Mouse (Mus musculus) retina, adult 2 months (tissue): Measurements from ENCODE around the gene Ppara.

Source experiments
- DNase-seq: peaks from one replicate; pipeline ENCODE4 v3.0.0-alpha.2; 2012; ENCODE audit warnings: low read depth, low spot score

Gene Ppara

DNA sequence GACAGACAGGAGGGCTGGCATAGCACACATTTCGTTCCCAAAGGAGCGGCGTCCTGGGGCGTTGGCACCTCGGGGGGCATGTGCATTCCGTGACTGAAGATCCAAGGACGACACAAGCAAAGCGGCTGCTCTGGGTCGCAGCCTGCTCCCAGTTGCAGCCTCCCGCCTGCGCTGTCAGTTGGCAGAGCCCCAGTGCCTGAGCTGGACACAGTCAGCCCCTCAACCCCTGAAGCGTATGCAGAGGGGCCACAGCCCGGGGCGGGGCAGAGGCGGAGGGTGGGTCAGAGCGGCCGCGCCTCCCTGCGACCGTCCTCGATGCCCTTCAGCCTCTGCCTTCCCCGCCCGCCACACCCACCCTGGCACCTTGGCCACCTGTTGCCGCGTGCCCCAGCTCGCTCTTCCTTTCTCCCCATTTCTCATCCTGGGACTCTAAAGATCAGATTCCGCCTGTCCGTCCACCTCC, at the start of gene Ppara:
Ppara (plus strand) TSS at position 413 of the 463 bp plus-strand sequence.
- no peak for DNase-seq

DNA sequence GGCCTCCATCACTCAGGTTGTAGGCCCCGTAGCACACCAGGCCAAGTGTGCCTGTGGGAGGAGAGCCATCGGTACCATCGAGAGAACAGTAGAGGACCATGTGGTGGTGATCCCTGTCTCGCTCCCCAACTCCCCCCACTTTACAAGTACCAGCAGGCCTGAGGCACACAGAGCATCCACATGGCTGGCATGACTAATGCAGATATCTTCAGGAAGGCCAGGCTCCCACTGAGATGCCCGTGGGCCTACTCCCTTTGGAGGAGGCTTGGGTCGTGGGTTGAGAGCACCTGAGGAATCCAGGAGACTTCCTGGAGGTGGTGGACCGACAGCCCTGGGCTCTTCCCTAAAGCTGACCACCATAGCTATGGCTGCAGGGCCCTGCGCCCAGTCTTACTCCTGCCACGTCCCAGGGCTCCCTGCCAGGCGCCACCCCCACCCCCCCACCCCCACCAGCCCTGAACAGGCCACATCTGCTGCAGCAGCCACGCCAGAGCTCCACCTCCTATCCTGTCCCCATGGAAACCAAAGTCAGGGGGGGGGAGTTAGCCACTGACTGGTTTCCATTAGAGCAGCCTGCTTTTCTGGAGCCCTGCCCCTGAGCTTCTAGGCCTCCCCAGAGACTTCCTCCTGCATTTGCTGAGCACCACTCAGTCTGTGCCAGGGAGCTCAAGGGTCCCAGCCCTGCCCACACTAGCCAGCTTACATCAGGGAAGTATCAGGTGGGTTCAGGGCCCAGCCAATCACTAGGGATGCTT, 48.0 kb upstream of the Ppara start:
- no peak for DNase-seq

- DNase-seq: no peak
Observed at GRCm38 (mm10) chr15:85687630-85688410, 47.0 kb upstream of the Ppara start.

GRCm38 (mm10) chr15:85688734-85689133, 46.0 kb upstream of the Ppara start:
- DNase-seq: no peak

DNA sequence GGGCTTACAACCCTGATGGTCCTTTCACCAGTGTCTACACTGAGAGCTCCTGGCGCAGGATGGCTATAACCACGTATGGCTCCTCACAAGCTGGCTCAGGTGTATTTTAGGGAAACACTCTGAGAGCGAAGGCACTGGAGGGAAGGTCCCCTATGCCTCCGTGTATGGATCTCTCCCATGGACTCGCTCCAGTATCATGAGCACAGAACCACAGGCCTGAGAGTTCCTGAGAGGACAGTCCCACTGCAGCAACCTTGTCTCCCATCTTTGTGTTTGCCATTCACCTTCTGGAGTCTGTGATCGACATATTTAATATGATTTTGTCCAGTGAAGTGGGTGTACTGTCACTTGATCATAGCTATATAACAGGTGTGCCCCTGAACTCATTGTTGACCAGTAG, 45.3 kb upstream of the Ppara start:
- no peak for DNase-seq

DNA sequence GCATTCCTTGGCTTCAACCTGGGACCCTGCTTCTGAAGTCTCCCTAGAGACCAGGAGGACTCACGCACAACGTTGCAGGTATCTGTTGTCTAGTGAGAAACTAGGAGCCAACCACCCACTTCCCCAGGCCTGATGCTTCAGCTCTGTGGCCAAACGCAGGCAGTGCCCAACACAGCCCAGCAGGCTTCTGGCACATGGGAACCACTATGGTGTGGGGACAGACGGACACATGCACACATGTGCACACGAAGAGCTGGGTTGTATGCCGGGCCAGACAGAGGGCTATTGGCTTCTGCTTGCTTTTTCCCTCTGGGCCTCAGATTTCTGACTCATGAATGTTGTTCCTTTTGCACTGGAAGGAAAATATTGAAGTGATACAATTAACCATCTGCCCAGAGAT, 44.7 kb upstream of the Ppara start:
- DNase-seq: no peak

DNA sequence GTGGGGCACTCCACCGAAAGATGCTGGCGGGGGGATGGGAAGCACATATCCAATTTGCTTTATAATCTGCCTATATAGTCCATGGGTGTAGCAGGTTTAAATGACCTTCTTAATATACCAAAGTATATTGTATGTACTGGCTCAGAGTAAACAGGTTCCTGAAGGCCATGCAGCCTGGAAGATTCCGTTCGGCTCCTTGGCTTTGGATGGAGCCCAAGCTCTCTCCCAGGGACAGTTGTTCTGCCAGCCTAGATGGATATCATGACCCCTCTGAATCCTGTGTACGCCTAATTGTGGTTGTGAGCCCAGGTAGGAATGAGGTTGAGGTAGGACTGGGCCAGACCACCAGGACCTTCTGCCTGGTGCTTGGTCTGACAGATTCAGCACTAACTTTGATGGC, 43.9 kb upstream of the Ppara start:
- DNase-seq: no peak

- no peak for DNase-seq
Observed at GRCm38 (mm10) chr15:85693115-85693514, 41.7 kb upstream of the Ppara start.

DNA sequence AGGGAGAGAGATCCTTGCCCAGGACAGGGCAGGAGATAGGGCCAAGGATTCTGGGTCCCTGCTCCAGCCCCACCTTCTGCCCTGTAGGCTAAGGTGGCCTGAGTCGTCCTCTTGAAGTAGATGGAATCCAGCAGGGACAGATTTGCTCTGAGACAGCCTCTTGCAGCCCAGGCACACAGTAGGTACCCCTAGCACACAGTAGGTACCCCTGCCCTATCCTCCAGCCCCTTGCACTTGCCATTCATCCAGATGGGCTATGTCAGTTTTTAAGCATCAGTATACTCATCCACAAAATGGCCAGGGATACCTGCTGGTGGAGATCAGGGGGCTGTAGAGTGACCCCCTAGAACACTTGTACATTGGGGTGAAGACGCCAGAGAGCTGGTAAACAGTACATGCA, 41.0 kb upstream of the Ppara start:
- no peak for DNase-seq

- DNase-seq: no peak
Observed at GRCm38 (mm10) chr15:85694379-85694778, 40.4 kb upstream of the Ppara start.

GRCm38 (mm10) chr15:85695304-85695703, 39.5 kb upstream of the Ppara start:
- DNase-seq: no peak

GRCm38 (mm10) chr15:85698345-85699034, 36.3 kb upstream of the Ppara start:
- DNase-seq: no peak

DNA sequence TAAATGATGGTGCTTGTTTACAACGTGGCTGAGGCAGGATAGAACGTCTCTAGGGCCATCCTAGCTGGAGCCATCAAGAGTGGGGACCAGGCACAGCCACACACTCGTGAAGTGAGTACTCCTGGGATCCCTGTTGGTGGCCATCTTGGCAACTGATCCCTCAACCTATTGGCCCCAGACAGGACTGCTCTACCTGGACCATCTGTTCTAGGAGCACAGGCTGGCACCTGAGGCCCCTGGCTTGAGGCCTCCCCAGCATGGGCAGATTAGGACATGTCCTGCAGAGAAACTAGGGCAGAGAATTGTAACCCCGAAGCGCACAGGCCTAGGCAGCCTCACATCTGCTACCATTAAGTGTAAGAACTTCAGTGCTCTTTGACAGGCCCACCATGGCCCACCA, 35.3 kb upstream of the Ppara start:
- no peak for DNase-seq

DNA sequence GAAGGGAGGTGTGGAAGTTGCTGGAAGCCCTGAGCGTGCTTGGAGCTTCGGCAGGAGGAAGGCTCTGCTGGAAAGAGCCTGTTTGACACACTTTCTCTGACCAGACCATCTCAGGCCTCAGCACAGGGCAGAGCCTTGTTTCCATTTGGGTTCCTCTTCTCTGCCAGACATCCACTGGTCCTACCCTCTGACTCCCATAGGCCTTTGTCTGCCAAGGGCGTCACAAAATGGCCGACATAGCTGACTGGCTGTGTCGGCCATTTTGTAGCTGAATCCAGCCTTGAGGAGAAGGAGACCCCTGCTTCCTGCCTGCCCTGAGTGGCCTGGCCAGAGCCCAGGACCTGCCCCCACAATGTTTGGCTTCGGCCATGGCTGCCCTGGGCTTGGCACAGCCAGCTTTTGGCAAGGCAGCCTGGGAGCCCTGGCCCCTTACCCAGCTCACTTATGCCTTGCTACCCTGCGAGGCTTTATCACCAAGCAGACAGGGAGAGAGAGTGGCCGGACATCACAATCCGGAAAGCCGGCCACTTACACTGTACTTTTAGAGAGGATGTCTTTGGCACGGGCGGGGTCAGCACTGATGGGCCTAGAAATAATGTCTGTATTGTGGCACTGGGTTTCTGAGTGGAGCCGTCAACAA, 34.8 kb upstream of the Ppara start:
- no peak for DNase-seq

DNA sequence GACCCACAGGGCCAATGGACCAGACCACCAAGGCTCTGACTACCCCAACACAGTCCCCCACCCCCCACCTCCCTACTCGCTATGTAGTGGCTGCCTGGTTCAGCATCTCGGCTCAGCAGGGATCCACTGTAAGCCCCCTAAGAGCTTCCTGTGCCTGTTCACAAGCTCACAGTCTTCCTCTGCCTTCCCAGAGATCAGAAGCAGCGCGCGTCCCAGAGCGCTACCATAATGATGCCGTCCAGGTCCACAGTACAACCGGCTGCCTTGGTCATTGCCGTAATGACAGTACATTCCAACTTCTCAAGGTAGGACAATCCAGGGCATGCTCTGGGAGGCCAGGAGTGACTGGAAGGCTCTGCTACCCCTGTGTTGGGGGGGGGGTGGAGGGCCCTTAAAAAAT, 34.1 kb upstream of the Ppara start:
- DNase-seq: no peak

GRCm38 (mm10) chr15:85701128-85701930, 33.5 kb upstream of the Ppara start:
- no peak for DNase-seq

DNA sequence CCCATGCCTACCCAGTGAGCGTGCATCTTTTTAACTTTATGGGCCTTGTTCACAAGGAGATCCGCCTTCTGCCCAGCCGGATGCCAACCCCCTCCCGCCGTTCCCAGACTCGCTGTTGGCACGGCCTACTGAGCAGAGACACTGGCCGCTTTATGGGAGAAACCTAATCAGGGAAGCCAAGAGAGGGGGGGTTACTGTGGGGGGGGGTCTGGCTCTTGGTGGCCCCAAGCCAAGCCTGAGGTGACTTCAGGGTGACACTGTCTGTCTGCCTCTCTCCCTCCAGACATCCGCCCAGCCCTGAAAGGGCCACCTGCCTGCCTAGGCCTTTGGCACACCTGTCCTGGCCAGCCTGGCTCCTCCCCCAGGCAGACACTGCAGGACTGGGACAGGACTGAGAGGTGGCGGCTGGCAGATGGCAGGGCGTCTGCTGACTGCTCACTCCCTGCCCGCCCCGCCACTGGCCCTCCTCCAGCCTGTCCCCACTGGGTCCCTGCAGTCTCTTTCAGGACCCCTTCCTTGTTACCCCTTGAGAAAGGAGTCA, 32.3 kb upstream of the Ppara start:
- DNase-seq: no peak

DNA sequence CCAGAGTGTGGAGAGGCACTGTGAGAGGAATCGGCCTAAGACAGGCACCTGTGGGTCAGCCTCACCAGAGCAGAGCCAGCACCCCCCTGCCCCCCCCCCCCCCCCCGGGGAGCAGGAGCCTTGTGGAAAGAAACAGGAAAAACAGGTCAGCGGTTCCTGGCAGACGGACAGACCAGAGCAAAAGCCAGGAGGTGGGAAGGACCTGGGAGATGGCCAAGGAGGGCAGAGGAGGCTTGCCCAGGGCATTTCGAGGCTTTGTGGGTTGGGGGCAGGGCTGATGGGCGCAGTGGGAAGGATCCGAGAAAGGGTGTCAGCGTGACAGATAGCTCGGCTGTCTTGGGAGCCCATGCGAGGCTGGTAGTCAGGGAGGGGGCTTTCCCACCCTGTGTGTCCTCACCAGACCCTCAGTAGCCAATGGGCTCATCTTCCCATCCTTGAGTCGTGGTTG, 31.6 kb upstream of the Ppara start:
- no peak for DNase-seq

DNA sequence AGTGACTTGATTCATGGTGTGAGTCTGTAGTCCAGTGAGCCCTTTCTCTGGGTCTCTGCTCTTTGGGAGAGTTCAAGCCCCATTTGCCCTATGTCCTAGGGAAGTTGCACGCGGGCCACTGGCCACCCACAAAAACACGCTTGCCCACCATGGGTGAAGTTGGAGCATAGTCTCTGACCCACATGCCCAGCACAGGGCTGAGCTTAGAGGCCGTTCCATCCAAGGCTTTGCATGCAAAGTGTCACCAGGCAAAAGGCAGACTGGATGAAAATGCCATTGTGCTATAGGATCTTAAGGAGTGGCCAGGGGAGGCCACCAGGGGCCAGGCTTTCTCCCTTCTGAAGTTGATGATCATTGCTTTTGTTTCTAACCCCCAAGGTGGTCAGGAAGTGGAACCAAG, 30.9 kb upstream of the Ppara start:
- no peak for DNase-seq

GRCm38 (mm10) chr15:85704341-85705012, 30.3 kb upstream of the Ppara start:
- no peak for DNase-seq
